Mouse (Mus musculus) hindbrain, embryonic 11.5 days (tissue): ENCODE data around the gene Kctd20. TPM values are rescaled to one million over a fixed set of nuclear protein-coding genes. Genes with fewer than 3 reads are reported as not detected.
A peak's percentile ranks its signal among the peaks of the same experiment; 100 is the strongest.

ENCODE experiments used
- ATAC-seq: fragments of 200-750 bp; cut with Nextera tagmentation; 2 replicates; pipeline ENCODE4 v1.8.0; 2017; ENCODE audit warnings: mild to moderate bottlenecking, moderate TSS enrichment, moderate library complexity; ENCODE audit not compliant: low FRiP score
- DNase-seq: peaks from one replicate; pipeline ENCODE4 v3.0.0-alpha.2; 2015; ENCODE audit warnings: low spot score
- H3K27ac ChIP-seq: fragments of 300-500 bp; sonication (generic); 2 replicates; pipeline ENCODE4 v1.5.1; 2014; ENCODE audit warnings: mild to moderate bottlenecking, low read depth, low read length
- H3K27me3 ChIP-seq: fragments of 300-500 bp; sonication (generic); 2 replicates; pipeline ENCODE4 v1.6.1; 2014; ENCODE audit warnings: mild to moderate bottlenecking, low read length, moderate library complexity, mixed read lengths; ENCODE audit not compliant: control insufficient read depth, insufficient read depth
- H3K36me3 ChIP-seq: fragments of 300-500 bp; sonication (generic); 2 replicates; pipeline ENCODE4 v1.6.1; 2014; ENCODE audit warnings: mild to moderate bottlenecking, low read length, moderate library complexity, mixed read lengths; ENCODE audit not compliant: control insufficient read depth, insufficient read depth
- H3K4me1 ChIP-seq: fragments of 300-500 bp; sonication (generic); replicated peaks from 2 replicates; pipeline ENCODE4 v1.6.1; 2014; ENCODE audit warnings: low read length, mixed read lengths; ENCODE audit not compliant: control insufficient read depth, insufficient read depth
- H3K4me2 ChIP-seq: fragments of 300-500 bp; sonication (generic); replicated peaks from 2 replicates; pipeline ENCODE4 v1.6.1; 2014; ENCODE audit warnings: mild to moderate bottlenecking, low read depth, low read length
- H3K4me3 ChIP-seq: fragments of 300-500 bp; sonication (generic); 2 replicates; pipeline ENCODE4 v1.5.1; 2014; ENCODE audit warnings: low read depth, low read length
- H3K9ac ChIP-seq: fragments of 300-500 bp; sonication (generic); 2 replicates; pipeline ENCODE4 v1.6.1; 2014; ENCODE audit warnings: low read depth, low read length
- H3K9me3 ChIP-seq: fragments of 300-500 bp; sonication (generic); 2 replicates; pipeline ENCODE4 v1.6.1; 2016; ENCODE audit warnings: low read length; ENCODE audit not compliant: control insufficient read depth
- WGBS: fragments of 180-500 bp; shearing (Covaris S2); extraction: QIAGEN DNeasy Blood & Tissue Kit; methylation state at CpG from one replicate; pipeline ENCODE4 v1.1.7; 2014; 5-methylcytosine and 5-hydroxymethylcytosine counted together
- polyA plus RNA-seq: library from polyadenylated mRNA; unstranded; fragments of >200 nt; fragmentation: Nextera tagmentation; extraction: Ambion mirVana; gene quantifications from 2 replicates; pipeline ENCODE4 v1.2.1, GENCODE M21; 2014

Kctd20 gene
- polyA plus RNA-seq, 1 experiment from 2014 or later: 81.7 TPM

GRCm38 (mm10) chr17:28928004-28928403, 23.7 kb upstream of the Kctd20 start:
- Histone ChIP-seq H3K9me3 (no peaks in the 10 kb centered on the region), H3K27ac (no peak overlapping the region), H3K4me3 (no peak overlapping the region), H3K27me3 (no peaks in the 10 kb centered on the region), H3K4me1 (peaks cover 5% of the 10 kb centered on the region; the same call in 1 of the 2 replicates), H3K4me2 (no peak overlapping the region), H3K9ac (no peak overlapping the region), H3K36me3 (no peaks in the 10 kb centered on the region)
- no peak for DNase-seq
- ATAC-seq: no peak
- 85% methylated on average over 9 of the region's 9 CpGs for WGBS

GRCm38 (mm10) chr17:28929369-28929768, 22.4 kb upstream of the Kctd20 start:
- Histone ChIP-seq H3K27ac (no peak overlapping the region), H3K4me3 (no peak overlapping the region), H3K4me1 (peaks cover 5% of the 10 kb centered on the region; the same call in 1 of the 2 replicates), H3K9me3 (no peaks in the 10 kb centered on the region), H3K4me2 (no peak overlapping the region), H3K27me3 (no peaks in the 10 kb centered on the region), H3K9ac (no peak overlapping the region), H3K36me3 (no peaks in the 10 kb centered on the region)
- ATAC-seq (no peak), DNase-seq (no peak)
- WGBS: 96% methylated on average over 4 of the region's 4 CpGs

- H3K36me3 ChIP-seq: no peaks in the 10 kb centered on the region
- DNase-seq (peak; percentile 70), ATAC-seq (peak; percentile 81)
- H3K4me3 ChIP-seq: no peak overlapping the region
- H3K4me2 ChIP-seq: peak overlapping the region; percentile 23; the same call in 1 of the 2 replicates
- no peaks in the 10 kb centered on the region for H3K27me3 ChIP-seq
- no peaks in the 10 kb centered on the region for H3K9me3 ChIP-seq
- WGBS: 34% methylated on average over 14 of the region's 14 CpGs
- H3K27ac ChIP-seq: peak overlapping the region; percentile 68
- H3K9ac ChIP-seq: peak overlapping the region; percentile 40; the same call in 1 of the 2 replicates
- peaks cover 5% of the 10 kb centered on the region; the same call in 1 of the 2 replicates for H3K4me1 ChIP-seq
Observed at GRCm38 (mm10) chr17:28930392-28931074, 21.2 kb upstream of the Kctd20 start.

- Histone ChIP-seq H3K36me3 (no peaks in the 10 kb centered on the region), H3K27me3 (no peaks in the 10 kb centered on the region), H3K4me3 (no peak overlapping the region), H3K4me1 (peaks cover 5% of the 10 kb centered on the region; the same call in 1 of the 2 replicates), H3K9ac (no peak overlapping the region), H3K9me3 (no peaks in the 10 kb centered on the region), H3K27ac (0 out of 2 replicates have a peak overlapping the region, but pooled peaks have one; percentile 13), H3K4me2 (no peak overlapping the region)
- DNase-seq (no peak), ATAC-seq (no peak)
- 91% methylated on average over 18 of the region's 18 CpGs for WGBS
Observed at GRCm38 (mm10) chr17:28931436-28932211, 20.1 kb upstream of the Kctd20 start.

- Histone ChIP-seq H3K4me3 (no peak overlapping the region), H3K36me3 (no peaks in the 10 kb centered on the region), H3K27me3 (no peaks in the 10 kb centered on the region), H3K9me3 (no peaks in the 10 kb centered on the region), H3K4me2 (no peak overlapping the region), H3K27ac (no peak overlapping the region), H3K9ac (no peak overlapping the region), H3K4me1 (peaks cover 5% of the 10 kb centered on the region; the same call in 1 of the 2 replicates)
- DNase-seq (no peak), ATAC-seq (no peak)
- 82% methylated on average over 4 of the region's 4 CpGs for WGBS
Observed at GRCm38 (mm10) chr17:28932274-28932673, 19.5 kb upstream of the Kctd20 start.

- Histone ChIP-seq H3K27ac (no peak overlapping the region), H3K4me1 (peaks cover 5% of the 10 kb centered on the region; the same call in 1 of the 2 replicates), H3K4me3 (no peak overlapping the region), H3K4me2 (no peak overlapping the region), H3K36me3 (no peaks in the 10 kb centered on the region), H3K9me3 (no peaks in the 10 kb centered on the region), H3K27me3 (no peaks in the 10 kb centered on the region), H3K9ac (no peak overlapping the region)
- DNase-seq (no peak), ATAC-seq (no peak)
- 74% methylated on average over 19 of the region's 19 CpGs for WGBS
Observed at GRCm38 (mm10) chr17:28934120-28934916, 17.4 kb upstream of the Kctd20 start.

- H3K36me3 ChIP-seq: no peaks in the 10 kb centered on the region
- 97% methylated on average over 7 of the region's 7 CpGs for WGBS
Observed at GRCm38 (mm10) chr17:28936133-28936532, 15.6 kb upstream of the Kctd20 start.

GRCm38 (mm10) chr17:28936622-28937345, 15.0 kb upstream of the Kctd20 start:
- Histone ChIP-seq H3K4me3 (no peak overlapping the region), H3K9me3 (no peaks in the 10 kb centered on the region), H3K4me2 (no peak overlapping the region), H3K4me1 (no peaks in the 10 kb centered on the region), H3K27ac (no peak overlapping the region), H3K36me3 (no peaks in the 10 kb centered on the region), H3K9ac (no peak overlapping the region), H3K27me3 (no peaks in the 10 kb centered on the region)
- DNase-seq (peak; percentile 46), ATAC-seq (no peak)
- WGBS: 79% methylated on average over 10 of the region's 10 CpGs

More at GRCm38 (mm10) chr17:28936133-28936532, 15.6 kb upstream of the Kctd20 start:
- Histone ChIP-seq H3K27ac (no peak overlapping the region), H3K4me2 (no peak overlapping the region), H3K4me3 (no peak overlapping the region), H3K9ac (no peak overlapping the region), H3K9me3 (no peaks in the 10 kb centered on the region), H3K27me3 (no peaks in the 10 kb centered on the region), H3K4me1 (no peaks in the 10 kb centered on the region)
- ATAC-seq: no peak
- DNase-seq: no peak
